Mouse (Mus musculus) adrenal gland, adult 10 weeks (tissue): ENCODE data around the gene Oxct1. TPM values are rescaled to one million over a fixed set of nuclear protein-coding genes. Genes with fewer than 3 reads are reported as not detected.

Source experiments
- polyA plus RNA-seq: library from polyadenylated mRNA; stranded (reverse); fragments of 350-450 nt; fragmentation: Illumina TruSeq; extraction: RNeasy Lipid Tissue Mini Kit (QIAGEN cat#74804); gene quantifications from one replicate; pipeline ENCODE4 v1.2.3, GENCODE M21; 2014; ENCODE audit warnings: low read depth, low replicate concordance

Oxct1 gene
- 211 TPM for polyA plus RNA-seq

DNA sequence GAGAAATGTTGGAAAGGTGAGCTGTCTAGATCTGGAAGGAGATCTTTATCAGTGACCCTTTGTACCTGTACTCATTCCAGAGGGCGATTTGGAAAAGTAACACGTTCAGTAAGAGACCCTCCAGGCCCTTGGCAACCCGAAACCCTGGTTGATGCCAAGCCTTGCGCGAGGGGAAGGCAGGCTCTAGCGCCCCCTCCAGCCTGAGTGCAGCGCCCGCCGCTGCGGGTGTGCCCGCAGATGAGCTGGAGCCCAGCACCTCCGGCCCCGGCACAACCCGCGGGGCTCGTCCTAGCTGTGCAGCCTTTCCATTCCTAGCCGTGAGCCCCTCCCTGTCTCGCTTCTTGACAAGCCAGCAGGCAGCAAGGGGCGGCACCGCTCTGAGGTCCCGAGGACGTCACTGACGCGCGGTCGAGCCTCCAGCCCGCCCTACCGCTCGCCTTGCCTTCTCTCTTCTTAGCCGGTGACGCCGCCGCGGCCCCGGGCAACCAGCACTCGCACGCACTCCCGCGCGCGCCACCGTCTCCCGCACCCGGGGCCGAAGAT lies at the start of gene Oxct1:
Oxct1 (plus strand) TSS at position 153 of the 543 bp plus-strand sequence.

DNA sequence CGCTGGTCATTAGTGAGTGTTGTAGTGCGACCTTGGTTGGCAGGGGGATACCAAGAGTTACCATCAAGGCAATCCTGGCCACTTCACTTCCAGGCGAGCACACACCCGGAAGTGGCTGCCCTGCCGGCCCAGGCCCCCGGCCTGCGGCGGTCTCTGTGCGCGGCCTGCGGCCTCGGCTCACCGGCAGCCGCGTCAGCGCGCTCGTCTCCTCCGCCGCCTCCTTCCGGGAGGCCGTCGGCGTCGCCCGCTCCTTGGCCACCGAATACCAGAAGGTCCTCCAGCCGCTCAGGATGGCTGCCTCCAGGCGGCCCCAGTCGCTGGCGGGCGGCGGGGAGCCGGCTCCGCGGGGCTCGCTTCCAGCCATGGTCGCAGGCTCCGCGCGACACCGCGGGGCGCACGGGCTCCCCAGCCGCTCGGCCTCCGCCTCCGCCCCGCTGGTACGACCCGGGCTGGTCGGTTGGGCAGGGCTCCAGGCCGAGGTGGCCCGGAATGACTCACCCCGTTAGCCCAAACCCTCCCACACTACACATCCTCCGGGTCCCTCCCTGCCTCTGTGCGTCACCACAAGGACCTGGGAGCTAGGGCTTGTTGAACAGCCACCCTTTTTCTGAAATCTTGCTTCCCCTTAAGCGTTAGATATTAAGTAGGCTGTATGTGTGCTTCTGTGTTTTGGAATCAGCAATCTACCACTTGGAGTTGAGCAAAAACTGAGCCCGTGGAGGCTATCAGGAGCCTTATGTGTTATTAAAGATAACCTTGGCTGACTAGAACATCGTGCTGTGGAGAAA lies 46.9 kb upstream of the Oxct1 start, which contains the start of gene Fbxo4:
Fbxo4 (minus strand) TSS at position 513 of the 788 bp plus-strand sequence.

DNA sequence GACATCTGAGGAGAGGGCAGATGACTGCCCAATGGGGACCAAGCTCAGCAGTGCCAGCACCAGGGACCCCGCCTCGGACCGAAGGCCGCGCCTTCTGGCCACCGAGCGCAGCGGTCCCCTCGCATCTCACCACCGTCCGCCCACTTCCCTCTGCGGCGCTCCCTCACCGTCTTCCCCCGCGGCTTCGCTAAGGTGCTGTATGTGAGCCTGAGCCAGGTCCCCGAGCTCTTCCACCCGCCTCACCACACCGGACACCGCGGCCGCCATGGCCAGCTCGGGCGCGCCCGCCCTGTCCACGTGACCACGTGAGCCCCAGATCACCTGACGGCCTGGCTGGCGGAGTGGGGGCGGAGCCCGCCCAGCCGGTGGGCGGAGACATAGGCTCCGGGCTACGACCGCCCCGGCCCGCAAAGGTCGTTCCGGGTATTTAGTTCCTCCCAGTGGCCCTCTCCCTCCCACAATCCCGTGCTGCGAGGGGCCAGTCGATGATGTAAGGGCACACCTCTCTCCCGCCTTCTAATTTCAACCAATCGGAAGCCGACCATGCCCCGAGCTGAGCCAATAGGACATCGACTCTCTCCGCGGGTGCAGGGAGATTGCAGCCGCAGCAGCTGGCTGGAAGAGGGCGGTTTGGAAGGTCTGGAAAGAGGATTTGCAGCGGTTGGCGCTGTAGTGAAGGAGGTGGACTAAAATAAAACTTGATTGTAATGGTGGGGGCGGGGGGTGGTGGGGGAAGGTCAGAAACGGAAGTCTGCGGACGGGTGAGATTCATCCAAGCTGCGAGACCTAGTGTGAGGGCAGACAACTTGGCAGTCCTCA lies 30.5 kb upstream of the Oxct1 start, which contains the start of gene AW549877:
AW549877 (minus strand) TSS at position 297 of the 819 bp plus-strand sequence.

Other genes starting within 250 kb of the Oxct1 start
- gene Fbxo4, start 46.8 kb upstream of the Oxct1 start, polyA plus RNA-seq, result 41.0 TPM
- gene AW549877, start 30.6 kb upstream of the Oxct1 start, polyA plus RNA-seq, result 193 TPM